Mouse (Mus musculus): ENCODE data around the gene Sesn2. TPM values are rescaled to one million over a fixed set of nuclear protein-coding genes. Genes with fewer than 3 reads are reported as not detected.

Gene Sesn2
- polyA plus RNA-seq, 1 experiment from 2014 or later: 18.1 TPM

DNA sequence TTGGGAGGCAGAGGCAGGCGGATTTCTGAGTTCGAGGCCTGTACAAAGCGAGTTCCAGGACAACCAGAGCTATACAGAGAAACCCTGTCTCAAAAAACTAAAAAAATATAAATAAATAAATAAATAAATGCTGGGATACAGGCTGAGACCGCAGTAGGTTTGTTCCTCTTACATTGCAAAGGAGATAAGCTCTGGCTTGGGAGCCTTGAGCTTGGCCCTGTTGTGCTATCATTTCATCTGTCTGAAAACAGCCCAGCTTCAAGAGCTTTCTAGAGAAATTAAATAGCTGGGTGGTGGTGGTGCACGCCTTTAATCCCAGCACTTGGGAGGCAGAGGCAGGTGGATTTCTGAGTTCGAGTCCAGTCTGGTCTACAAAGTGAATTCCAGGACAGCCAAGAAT, 8.7 kb downstream of the Sesn2 start:
- ATAC-seq (replicated peaks; ENCODE audit: low FRiP score, low read depth): no peak
- TF ChIP-seq CTCF (IDR thresholded peaks at IDR 0.05; ENCODE audit: low read depth): no peak
- no peaks in the 10 kb centered on the region for H3K27me3 ChIP-seq (ENCODE audit: insufficient read depth, low read length)
- H3K4me1 ChIP-seq (replicated peaks; ENCODE audit: insufficient read depth, low read length): peaks cover 6% of the 10 kb centered on the region; the same call in 1 of the 2 replicates
- H3K27ac ChIP-seq: no peak overlapping the region
- 95% methylated on average over 6 of the region's 6 CpGs for WGBS
- no peak overlapping the region for H3K4me2 ChIP-seq (ENCODE audit: low read length)
- no peaks in the 10 kb centered on the region for H3K9me3 ChIP-seq (replicated peaks; ENCODE audit: low read length)
- peaks cover 24% of the 10 kb centered on the region for H3K36me3 ChIP-seq (ENCODE audit: insufficient read depth, low read length)
- H3K9ac ChIP-seq (ENCODE audit: low read depth, low read length): no peak overlapping the region
- no peak for DNase-seq (ENCODE audit: low spot score)
- no peak overlapping the region for H3K4me3 ChIP-seq (replicated peaks; ENCODE audit: low read depth, low read length)

DNA sequence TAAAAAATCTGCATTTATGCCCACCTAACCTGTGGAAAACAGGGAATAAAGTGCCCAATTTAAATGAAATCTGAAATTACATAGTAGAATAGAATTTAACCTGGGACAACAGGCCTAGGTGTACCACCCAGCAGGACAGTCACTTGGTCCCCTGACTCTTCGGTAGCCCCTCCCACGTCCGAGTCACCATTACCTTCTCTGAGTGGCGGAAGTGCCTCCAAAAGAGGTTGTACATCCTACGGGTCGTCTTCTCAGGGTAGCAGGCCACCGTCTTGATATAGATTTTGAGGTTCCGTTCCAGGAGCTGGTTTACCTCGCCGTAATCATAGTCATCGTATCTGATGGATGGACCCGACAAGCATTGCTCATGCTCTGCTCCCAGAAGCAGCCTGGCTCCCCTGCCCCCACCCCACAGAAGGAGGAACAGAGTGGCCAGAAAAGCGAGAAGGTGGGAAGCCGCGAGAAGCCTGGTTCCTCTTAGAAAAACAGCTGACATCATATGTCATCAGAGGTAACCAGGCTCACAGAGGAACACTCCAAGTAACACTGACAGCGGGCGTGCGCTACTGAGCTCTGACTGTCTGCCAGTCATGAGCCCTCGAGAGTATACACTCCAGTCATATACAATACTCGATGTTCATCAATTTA, 15.9 kb downstream of the Sesn2 start:
- ATAC-seq (replicated peaks; ENCODE audit: low FRiP score, low read depth) (no peak), DNase-seq (ENCODE audit: low spot score) (no peak)
- Histone ChIP-seq H3K4me1 (replicated peaks; ENCODE audit: insufficient read depth, low read length) (no peaks in the 10 kb centered on the region; the same call in 1 of the 2 replicates), H3K9me3 (replicated peaks; ENCODE audit: low read length) (no peaks in the 10 kb centered on the region), H3K36me3 (ENCODE audit: insufficient read depth, low read length) (peaks cover 58% of the 10 kb centered on the region), H3K27me3 (ENCODE audit: insufficient read depth, low read length) (no peaks in the 10 kb centered on the region), H3K4me2 (ENCODE audit: low read length) (no peak overlapping the region), H3K9ac (ENCODE audit: low read depth, low read length) (no peak overlapping the region), H3K27ac (no peak overlapping the region), H3K4me3 (replicated peaks; ENCODE audit: low read depth, low read length) (no peak overlapping the region)
- WGBS: 86% methylated on average over 20 of the region's 20 CpGs
- TF ChIP-seq CTCF (IDR thresholded peaks at IDR 0.05; ENCODE audit: low read depth): no peak

DNA sequence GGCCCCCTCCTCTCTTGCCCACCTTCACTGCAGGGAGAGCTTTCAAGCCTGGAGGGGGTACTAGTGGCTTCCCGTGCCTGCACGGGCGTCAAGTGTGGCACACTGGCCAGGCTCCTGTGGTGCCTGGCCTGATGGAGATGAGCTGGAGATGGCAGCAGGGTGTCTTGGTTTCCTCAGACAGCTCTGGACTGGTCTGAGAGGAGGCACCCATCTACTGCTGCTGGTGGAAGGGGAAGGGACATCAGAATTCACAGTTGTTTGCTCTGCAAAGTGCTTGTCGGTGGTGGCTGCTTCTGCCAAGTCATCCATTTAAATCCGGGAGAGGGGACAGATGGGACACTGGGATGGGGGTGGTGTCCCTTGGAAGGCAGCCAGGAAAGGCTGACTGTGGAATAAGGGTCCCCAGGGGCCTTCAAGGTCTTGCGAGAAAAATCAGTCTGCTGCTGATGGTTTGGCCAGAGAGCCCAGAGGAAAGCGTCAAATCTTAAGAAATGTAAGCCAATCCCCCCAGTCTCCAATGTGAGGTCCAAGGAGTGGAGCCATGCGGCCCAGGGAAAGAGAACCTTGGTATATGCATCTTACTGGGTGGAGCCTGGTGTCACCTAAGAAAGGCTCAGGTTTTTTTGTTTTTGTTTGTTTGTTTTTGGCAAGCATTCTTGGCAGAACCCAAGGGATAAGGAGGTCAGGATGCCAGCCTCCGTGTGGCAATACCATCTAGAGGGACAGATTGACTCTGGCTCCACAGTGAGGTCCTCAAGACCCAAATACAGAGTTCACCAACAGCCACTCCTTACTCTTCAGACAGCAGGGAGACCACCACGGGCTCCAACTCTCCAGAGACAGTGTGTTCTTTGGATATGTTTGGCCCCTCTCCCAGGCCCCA, 17.9 kb downstream of the Sesn2 start:
- Histone ChIP-seq H3K27me3 (ENCODE audit: insufficient read depth, low read length) (no peaks in the 10 kb centered on the region), H3K9me3 (replicated peaks; ENCODE audit: low read length) (no peaks in the 10 kb centered on the region), H3K4me2 (ENCODE audit: low read length) (no peak overlapping the region), H3K9ac (ENCODE audit: low read depth, low read length) (no peak overlapping the region), H3K4me3 (replicated peaks; ENCODE audit: low read depth, low read length) (no peak overlapping the region), H3K36me3 (ENCODE audit: insufficient read depth, low read length) (peaks cover 45% of the 10 kb centered on the region), H3K4me1 (replicated peaks; ENCODE audit: insufficient read depth, low read length) (no peaks in the 10 kb centered on the region; the same call in 1 of the 2 replicates), H3K27ac (peak overlapping the region; percentile 50)
- TF ChIP-seq CTCF (IDR thresholded peaks at IDR 0.05; ENCODE audit: low read depth): no peak
- ATAC-seq (replicated peaks; ENCODE audit: low FRiP score, low read depth): no peak
- no peak for DNase-seq (ENCODE audit: low spot score)
- 58% methylated on average over 10 of the region's 10 CpGs for WGBS

DNA sequence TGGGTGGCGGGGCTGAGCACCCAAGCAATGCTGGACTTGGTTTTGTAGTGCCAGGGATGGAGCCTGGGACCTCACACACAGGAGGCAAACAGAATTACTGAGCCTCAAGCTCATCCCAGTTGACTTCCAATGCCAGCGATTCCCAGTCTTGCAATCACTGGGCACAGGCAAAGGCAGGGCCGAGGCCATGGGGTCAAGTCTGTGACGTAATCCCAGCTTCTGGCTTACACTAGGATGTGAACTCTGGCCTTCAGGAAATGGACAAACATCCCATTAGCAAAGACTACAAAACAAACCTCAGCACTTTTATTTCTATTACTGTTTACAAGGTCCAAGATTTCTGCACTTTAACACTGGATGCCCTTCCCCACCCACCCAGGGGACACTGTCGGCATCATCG, 18.6 kb downstream of the Sesn2 start:
- no peaks in the 10 kb centered on the region for H3K27me3 ChIP-seq (ENCODE audit: insufficient read depth, low read length)
- no peaks in the 10 kb centered on the region; the same call in 1 of the 2 replicates for H3K4me1 ChIP-seq (replicated peaks; ENCODE audit: insufficient read depth, low read length)
- H3K4me3 ChIP-seq (replicated peaks; ENCODE audit: low read depth, low read length): no peak overlapping the region
- TF ChIP-seq CTCF (IDR thresholded peaks at IDR 0.05; ENCODE audit: low read depth): no peak
- H3K9me3 ChIP-seq (replicated peaks; ENCODE audit: low read length): no peaks in the 10 kb centered on the region
- ATAC-seq (replicated peaks; ENCODE audit: low FRiP score, low read depth): peak; percentile 71
- no peak for DNase-seq (ENCODE audit: low spot score)
- H3K36me3 ChIP-seq (ENCODE audit: insufficient read depth, low read length): peaks cover 38% of the 10 kb centered on the region
- no peak overlapping the region for H3K9ac ChIP-seq (ENCODE audit: low read depth, low read length)
- H3K27ac ChIP-seq: 0 out of 2 replicates have a peak overlapping the region, but pooled peaks have one; percentile 50
- no peak overlapping the region for H3K4me2 ChIP-seq (ENCODE audit: low read length)
- 63% methylated on average over 6 of the region's 6 CpGs for WGBS

DNA sequence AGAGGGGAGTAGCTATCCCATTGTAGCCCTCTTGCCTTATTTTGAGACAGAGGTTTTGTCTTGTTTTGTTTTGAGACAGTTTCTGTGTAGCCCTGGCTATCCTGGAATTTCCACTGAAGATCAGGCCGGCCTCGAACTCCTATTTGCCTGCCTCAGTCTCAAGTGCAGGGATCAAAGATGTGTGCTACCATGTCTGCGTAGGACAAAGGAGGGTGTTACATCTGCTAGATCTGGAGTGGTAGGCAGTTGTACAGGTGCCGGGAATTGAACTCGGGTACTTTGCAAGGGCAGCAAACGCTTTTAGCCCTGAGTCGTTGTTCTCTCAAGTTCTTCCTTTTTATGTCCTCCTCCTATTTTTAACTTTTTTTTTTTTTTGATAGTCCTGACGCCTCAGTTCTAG, 19.2 kb downstream of the Sesn2 start:
- Histone ChIP-seq H3K9me3 (replicated peaks; ENCODE audit: low read length) (no peaks in the 10 kb centered on the region), H3K9ac (ENCODE audit: low read depth, low read length) (no peak overlapping the region), H3K27me3 (ENCODE audit: insufficient read depth, low read length) (no peaks in the 10 kb centered on the region), H3K4me1 (replicated peaks; ENCODE audit: insufficient read depth, low read length) (no peaks in the 10 kb centered on the region; the same call in 1 of the 2 replicates), H3K27ac (no peak overlapping the region), H3K4me3 (replicated peaks; ENCODE audit: low read depth, low read length) (no peak overlapping the region), H3K36me3 (ENCODE audit: insufficient read depth, low read length) (peaks cover 31% of the 10 kb centered on the region), H3K4me2 (ENCODE audit: low read length) (no peak overlapping the region)
- ATAC-seq (replicated peaks; ENCODE audit: low FRiP score, low read depth) (no peak), DNase-seq (ENCODE audit: low spot score) (no peak)
- 89% methylated on average over 8 of the region's 8 CpGs for WGBS
- no peak for TF ChIP-seq CTCF (IDR thresholded peaks at IDR 0.05; ENCODE audit: low read depth)

DNA sequence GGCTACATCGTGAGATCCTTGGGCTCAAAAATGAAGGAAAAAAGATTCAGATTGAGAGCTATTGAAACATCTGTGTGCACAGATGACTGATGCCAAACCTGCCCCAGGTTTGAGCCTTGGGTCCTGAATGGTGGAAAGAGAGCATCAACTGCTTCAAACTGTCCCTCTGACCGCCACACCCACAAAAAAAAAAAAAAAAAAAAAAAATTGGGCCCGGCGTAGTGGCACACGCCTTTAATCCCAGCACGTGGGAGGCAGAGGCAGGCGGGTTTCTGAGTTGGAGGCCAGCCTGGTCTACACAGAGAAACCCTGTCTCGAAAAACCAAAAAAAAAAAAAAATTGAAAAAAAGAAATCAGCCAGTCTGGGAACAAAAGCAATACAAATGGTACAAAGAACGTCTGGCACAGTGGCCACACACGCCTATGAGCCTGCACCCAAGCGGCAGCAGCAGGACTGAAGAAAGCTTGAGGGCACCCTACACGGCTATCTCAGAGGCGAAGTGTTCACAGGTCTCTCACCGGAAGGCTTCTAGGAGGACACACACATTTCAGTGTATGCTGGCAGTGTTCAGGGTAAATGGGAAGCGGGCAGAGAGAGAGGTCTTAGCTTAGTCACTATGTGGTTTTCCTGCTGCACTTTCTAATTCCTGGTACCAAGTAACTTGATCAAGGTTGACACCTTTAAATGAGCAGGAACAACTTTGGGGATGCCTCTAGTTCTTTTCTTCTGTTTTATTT, 19.9 kb downstream of the Sesn2 start:
- DNase-seq (ENCODE audit: low spot score) (no peak), ATAC-seq (replicated peaks; ENCODE audit: low FRiP score, low read depth) (no peak)
- 91% methylated on average over 15 of the region's 15 CpGs for WGBS
- Histone ChIP-seq H3K36me3 (ENCODE audit: insufficient read depth, low read length) (peaks cover 26% of the 10 kb centered on the region), H3K27me3 (ENCODE audit: insufficient read depth, low read length) (no peaks in the 10 kb centered on the region), H3K4me2 (ENCODE audit: low read length) (no peak overlapping the region), H3K4me1 (replicated peaks; ENCODE audit: insufficient read depth, low read length) (no peaks in the 10 kb centered on the region; the same call in 1 of the 2 replicates), H3K27ac (no peak overlapping the region), H3K4me3 (replicated peaks; ENCODE audit: low read depth, low read length) (no peak overlapping the region), H3K9ac (ENCODE audit: low read depth, low read length) (no peak overlapping the region), H3K9me3 (replicated peaks; ENCODE audit: low read length) (no peaks in the 10 kb centered on the region)
- no peak for TF ChIP-seq CTCF (IDR thresholded peaks at IDR 0.05; ENCODE audit: low read depth)

All from kidney, postnatal 0 days (tissue).